Mouse (Mus musculus): ENCODE results near the gene Cfap44.

DNA sequence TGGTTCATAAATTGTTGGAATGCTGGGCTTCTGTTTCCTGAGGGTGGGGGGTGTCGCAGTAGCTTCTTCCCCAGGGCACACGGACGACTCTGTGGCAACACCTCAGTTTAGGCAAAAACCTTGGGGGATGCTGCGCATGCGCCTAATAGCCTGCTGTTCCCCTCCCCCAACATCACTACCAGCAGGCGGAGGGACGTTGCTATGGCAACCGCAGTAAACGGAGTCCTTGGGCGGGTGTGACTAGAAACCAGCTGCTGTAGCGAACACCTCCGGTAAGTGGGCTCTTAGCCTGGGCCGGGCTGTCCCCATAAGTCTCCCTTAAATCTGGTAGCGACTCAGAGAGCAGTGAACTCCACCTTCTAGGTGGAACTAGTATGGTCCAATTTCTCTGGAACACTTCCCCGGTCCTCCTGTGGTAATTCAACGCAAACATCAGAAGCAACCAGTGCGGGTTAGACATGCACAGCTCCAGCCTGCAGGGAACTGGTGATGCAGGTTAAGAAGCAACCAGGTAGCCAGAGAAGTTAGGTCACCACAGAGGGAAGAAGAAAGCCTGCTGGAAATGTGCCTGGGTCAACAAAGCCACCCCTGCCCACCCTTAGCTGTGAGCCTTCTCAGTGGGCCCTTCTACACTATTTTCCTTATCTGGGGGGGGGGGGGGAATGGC, at the start of gene Cfap44:
- TF ChIP-seq CTCF (IDR thresholded peaks at IDR 0.05; ENCODE audit: control insufficient read depth, insufficient read depth, low read length) (no peak), POLR2A (IDR thresholded peaks at IDR 0.05; ENCODE audit: borderline replicate concordance, control insufficient read depth, low read depth, low read length) (no peak)
